Mouse (Mus musculus) limb, embryonic 13.5 days (tissue): ENCODE data around the gene Khdrbs2. TPM values are rescaled to one million over a fixed set of nuclear protein-coding genes. Genes with fewer than 3 reads are reported as not detected.

Experiments
- ATAC-seq: fragments of 200-750 bp; cut with Nextera tagmentation; 2 replicates; pipeline ENCODE4 v1.8.0; 2017; ENCODE audit warnings: low read depth, moderate number of reproducible peaks, moderate TSS enrichment; ENCODE audit not compliant: low FRiP score
- H3K27ac ChIP-seq: fragments of 300-500 bp; sonication (generic); 2 replicates; pipeline ENCODE4 v1.5.1; 2015; ENCODE audit warnings: inconsistent platforms, mild to moderate bottlenecking, moderate library complexity
- H3K27me3 ChIP-seq: fragments of 300-500 bp; sonication (generic); 2 replicates; pipeline ENCODE4 v1.6.1; 2015; ENCODE audit warnings: mild to moderate bottlenecking, inconsistent platforms
- H3K36me3 ChIP-seq: fragments of 300-500 bp; sonication (generic); 2 replicates; pipeline ENCODE4 v1.6.1; 2015; ENCODE audit warnings: inconsistent platforms, mild to moderate bottlenecking, moderate library complexity
- H3K4me1 ChIP-seq: fragments of 300-500 bp; sonication (generic); 2 replicates; pipeline ENCODE4 v1.6.1; 2015; ENCODE audit warnings: inconsistent platforms
- H3K4me2 ChIP-seq: fragments of 300-500 bp; sonication (generic); replicated peaks from 2 replicates; pipeline ENCODE4 v1.6.1; 2015; ENCODE audit warnings: inconsistent platforms, mild to moderate bottlenecking, moderate library complexity
- H3K4me3 ChIP-seq: fragments of 300-500 bp; sonication (generic); 2 replicates; pipeline ENCODE4 v1.5.1; 2015; ENCODE audit warnings: moderate library complexity, mild to moderate bottlenecking, inconsistent platforms
- H3K9ac ChIP-seq: fragments of 300-500 bp; sonication (generic); 2 replicates; pipeline ENCODE4 v1.6.1; 2015; ENCODE audit warnings: mild to moderate bottlenecking, inconsistent platforms
- H3K9me3 ChIP-seq: fragments of 300-500 bp; sonication (generic); 2 replicates; pipeline ENCODE4 v1.6.1; 2016; ENCODE audit warnings: inconsistent platforms
- WGBS: fragments of 180-500 bp; shearing (Covaris S2); methylation state at CpG from one replicate; pipeline ENCODE4 v1.1.7; 2015; 5-methylcytosine and 5-hydroxymethylcytosine counted together
- polyA plus RNA-seq: library from polyadenylated mRNA; unstranded; fragments of >200 nt; fragmentation: Nextera tagmentation; extraction: Ambion mirVana; gene quantifications from 2 replicates; pipeline ENCODE4 v1.2.1, GENCODE M21; 2015

The Khdrbs2 gene
- polyA plus RNA-seq, 1 experiment from 2014 or later = 4.4 TPM

DNA sequence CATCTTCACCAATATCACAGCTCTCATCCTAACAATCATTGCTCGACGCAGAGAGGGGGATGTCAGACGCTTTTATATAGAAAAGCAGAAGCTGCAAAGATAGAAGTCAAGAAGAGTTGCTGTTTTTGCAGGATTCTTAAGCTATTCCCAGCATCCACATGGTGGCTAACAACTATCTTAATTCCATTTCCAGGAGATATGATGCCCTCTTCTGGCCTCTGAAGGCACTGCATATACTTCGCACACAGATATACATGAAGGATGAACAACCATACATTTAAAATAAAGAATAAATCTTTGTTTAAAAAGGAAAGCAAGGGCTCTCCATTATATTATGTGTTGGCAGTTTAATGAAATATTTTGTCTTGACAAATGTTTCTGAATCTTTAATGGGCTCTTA lies 527.6 kb downstream of the Khdrbs2 start:
- Histone ChIP-seq H3K4me1 (no peaks in the 10 kb centered on the region), H3K9me3 (no peaks in the 10 kb centered on the region), H3K36me3 (no peaks in the 10 kb centered on the region), H3K4me3 (no peak overlapping the region), H3K9ac (no peak overlapping the region), H3K27ac (no peak overlapping the region), H3K27me3 (no peaks in the 10 kb centered on the region), H3K4me2 (no peak overlapping the region)
- ATAC-seq = no peak
- 94% methylated on average over 4 of the region's 4 CpGs for WGBS

DNA sequence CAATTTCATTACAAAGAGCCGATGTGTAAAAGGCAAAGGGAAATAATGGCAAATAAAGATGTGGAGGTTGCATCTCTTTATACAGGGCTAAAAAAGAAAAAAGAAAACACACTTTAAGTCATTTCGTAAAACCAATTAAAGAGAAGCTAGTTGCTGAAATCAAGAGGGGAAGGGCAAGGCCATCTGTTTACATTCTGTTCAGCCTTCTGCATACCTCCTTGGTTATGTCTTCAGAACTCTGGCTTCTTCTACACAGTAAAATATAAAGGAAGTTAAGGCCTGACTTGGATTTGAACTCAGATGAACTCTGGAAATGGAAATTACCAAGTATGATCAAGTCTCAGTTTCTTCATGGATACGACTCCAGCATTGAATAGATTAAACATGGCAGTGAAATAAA lies 528.8 kb downstream of the Khdrbs2 start:
- no peak overlapping the region for H3K4me2 ChIP-seq
- no peaks in the 10 kb centered on the region for H3K9me3 ChIP-seq
- no peaks in the 10 kb centered on the region for H3K36me3 ChIP-seq
- 85% methylated on average over 3 of the region's 3 CpGs for WGBS
- no peak overlapping the region for H3K9ac ChIP-seq
- H3K4me1 ChIP-seq = no peaks in the 10 kb centered on the region
- H3K27ac ChIP-seq = no peak overlapping the region
- ATAC-seq = no peak
- no peak overlapping the region for H3K4me3 ChIP-seq
- no peaks in the 10 kb centered on the region for H3K27me3 ChIP-seq
